Mouse (Mus musculus) megakaryocyte progenitor cell, adult 5-6 weeks (primary cell): ENCODE data around the gene Kcnj6. TPM values are rescaled to one million over a fixed set of nuclear protein-coding genes. Genes with fewer than 3 reads are reported as not detected.

Experiments
- ATAC-seq: replicated peaks from 2 replicates; pipeline ENCODE4 v1.8.0; 2016; ENCODE audit warnings: mild to moderate bottlenecking, moderate TSS enrichment, inconsistent platforms; ENCODE audit not compliant: poor library complexity
- total RNA-seq, 2 experiments: library from RNA; stranded (forward) in 1 of 2; stranded (reverse) in 1 of 2; fragments of 157-497, 149-512 nt in 1 of 2; fragments of 200-1000 nt in 1 of 2; gene quantifications; 2 replicates each; pipeline versions ENCODE4 v1.2.3 to v1.2.4; 2015 to 2017

Gene Kcnj6
- total RNA-seq, 2 experiments from 2014 or later: not detected

DNA sequence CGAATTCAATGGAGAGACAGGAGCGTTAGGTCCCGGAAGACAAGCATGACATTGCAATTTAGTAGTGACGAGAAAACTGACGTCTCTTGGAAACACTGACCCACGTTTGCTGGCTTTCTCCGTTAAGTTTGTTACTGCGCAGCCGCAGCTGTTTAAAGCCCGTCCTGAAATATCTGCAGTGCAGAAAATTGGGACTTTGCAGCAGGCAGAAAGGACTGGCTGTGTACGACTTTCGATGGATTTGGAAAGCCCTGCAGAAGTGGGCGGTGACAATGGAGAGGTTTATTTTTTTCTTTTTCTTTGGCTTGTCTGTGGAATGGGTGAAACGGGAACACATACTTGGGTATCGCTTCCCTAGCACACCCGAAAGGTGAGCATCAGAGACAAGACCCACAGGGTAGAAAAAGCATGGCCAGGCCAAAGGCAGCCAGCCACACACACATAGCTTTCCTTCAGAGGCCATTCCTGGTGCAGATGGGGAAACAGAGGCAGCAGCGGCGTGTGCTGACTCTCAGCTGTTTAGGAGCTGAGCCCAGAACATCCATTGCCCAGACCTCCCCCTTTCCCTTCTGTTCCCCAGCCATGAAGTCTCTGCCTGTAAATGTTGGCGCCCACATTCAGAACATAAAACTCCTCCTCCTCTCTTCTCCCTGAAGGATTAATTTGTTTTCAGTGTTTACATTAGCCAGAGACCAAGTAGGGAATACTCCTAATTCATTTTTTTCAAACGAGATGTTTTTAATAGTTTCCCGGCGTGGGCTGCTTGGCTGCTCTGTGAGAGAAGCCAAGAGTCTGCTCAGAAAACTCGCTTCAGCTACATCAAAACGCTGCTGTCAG, 215.2 kb downstream of the Kcnj6 start:
- no peak for ATAC-seq

DNA sequence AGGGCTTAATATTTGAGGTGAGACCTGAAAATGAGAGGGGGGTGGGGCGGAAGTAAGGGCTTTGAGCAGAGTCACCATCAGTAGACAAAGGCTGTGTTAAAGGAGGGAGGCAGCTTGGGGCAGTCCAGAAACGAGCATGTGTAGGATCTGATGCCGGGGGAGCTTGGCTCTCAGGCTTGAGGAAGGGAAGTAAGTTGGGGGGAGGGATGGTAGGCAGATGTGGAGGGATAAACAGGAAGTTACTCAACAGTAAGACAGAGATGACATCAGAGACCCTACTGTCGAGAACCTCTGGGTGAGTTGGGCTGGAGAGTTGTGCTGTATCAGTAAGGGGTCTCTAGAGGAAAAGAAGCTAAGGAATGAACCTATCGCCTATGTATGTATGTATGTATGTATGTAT, 223.6 kb downstream of the Kcnj6 start:
- ATAC-seq: peak; percentile 92

DNA sequence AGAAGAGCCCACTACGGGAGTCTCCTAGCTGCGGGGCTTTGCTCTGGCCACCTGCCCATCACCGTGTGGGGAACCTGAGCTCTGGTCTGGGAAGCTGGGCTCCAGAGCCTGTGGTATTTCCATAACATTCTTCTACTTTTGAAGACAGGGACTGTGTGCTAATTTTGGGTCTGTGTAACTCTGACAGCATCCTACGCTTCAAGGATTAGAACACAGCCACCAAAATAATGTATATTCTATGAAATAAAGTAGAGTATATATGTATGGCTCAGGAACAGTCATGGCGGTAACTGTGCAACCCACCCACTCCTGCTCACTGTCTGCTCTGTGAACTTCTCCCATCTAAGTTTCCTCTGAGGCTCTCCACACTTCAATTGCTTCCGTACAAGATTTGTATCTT, 229.9 kb downstream of the Kcnj6 start:
- ATAC-seq: no peak

DNA sequence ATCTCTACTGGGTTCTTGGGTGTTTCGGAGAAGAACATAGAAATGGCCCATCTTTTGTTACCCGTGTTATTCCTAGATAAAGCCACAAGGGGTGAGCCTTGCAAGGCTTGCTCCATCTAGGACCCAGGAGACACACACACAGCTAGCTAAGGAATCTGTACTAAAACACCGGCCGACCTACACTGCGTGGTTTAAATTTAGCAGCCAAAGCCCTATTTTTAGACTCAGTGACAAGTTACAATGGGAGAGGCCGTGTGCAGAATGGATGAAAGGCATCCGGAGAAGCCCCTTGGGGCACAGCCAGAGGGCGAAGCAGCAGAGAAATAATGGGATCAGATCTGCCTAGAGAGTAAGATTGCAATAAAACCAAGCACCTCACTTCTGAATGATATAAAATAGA, 232.4 kb downstream of the Kcnj6 start:
- ATAC-seq: no peak

DNA sequence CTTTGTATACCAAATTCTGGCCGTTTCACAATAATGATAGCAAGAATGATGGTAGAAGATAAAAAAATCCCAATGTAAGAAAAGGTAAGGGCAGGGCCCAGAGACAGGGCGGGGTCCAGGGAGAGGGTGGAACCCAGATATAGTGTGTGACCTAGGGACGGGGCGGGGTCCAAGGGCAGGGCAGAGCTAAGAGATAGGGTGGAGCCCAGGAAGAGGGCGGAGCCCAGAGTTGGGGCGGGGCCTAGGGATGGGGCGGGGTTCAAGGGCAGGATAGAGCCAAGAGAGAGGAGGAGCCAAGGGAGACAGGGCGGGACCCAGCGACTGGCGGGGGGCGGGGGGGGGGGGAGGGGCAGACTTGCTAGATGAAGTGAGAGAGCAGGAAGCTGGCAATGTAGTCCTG, 236.8 kb downstream of the Kcnj6 start:
- peak; percentile 74 for ATAC-seq

DNA sequence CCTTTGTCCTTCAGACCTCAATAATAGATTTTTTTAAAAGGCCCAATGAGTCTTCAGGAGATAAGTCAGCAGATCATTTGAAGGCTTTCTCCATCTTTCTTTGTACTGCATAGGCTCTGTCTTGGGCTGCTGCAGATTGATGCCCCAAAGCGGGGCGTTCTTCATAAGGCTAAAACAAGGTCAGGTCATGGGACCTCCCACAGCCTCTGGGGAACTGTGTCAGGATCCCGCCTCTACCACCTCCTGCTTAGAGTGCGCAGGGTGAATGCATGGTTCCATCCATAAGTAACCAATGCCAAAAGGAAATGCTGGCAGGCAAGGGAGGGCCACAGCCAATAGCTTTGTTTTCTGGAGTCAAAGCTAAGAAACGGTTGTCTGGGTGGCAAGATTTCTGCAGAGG, 237.7 kb downstream of the Kcnj6 start:
- ATAC-seq: no peak

DNA sequence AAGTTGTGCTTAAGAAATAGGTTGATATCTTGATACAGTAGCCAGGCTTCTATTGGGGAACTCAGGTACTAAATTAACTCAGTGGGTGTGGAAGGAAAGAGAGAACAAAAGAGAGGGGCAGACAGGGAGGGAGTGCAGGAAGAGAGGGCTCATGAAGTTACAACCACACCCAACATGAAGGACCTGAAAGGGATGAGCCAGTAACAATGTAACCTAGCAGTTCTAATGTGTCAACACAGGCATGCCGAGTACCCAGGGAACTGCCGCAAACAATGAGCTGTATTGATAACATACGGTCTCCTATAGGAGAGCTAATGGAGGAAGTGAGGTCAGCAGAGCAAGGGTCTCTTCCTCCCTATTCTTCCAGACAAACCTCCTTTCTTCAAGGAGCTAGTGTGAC, 238.9 kb downstream of the Kcnj6 start:
- ATAC-seq: no peak

DNA sequence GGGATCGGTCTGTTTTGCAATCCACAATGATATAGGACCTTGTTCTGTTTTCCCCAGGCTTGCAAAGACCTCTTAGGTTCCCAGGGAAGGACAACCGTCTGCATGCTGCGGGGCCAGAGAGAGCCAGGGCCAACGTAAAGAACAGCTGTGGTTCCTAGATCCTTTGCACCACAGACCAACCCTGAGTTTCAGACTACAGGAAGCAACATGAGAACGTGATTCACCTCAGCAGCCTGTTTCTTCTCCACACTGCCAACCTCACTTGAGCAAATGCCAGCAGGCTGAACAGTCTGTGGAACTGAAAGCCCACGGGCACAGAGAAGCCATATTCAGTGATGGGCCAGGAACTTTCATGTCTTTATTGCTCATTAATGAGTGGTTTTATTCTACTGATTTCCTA, 241.1 kb downstream of the Kcnj6 start:
- no peak for ATAC-seq

DNA sequence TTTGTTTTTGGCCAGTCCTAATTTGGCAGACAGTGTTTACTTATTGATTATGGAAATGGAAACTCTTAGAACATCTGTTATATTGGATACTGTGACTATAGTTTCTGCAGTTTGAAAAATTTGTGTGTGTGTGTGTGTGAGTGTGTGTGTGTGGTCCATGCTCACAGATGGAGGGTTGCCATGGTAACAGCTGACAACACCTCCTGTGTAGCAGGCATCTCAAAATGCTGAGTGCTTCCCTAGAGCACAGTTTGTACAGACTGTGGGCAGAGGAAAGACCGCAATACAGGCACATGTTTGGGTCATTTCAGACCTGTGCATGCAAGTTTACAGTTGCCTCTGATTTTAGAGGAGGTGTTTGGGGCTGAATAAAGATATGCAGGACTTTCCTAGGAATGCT, 244.0 kb downstream of the Kcnj6 start:
- ATAC-seq: no peak

DNA sequence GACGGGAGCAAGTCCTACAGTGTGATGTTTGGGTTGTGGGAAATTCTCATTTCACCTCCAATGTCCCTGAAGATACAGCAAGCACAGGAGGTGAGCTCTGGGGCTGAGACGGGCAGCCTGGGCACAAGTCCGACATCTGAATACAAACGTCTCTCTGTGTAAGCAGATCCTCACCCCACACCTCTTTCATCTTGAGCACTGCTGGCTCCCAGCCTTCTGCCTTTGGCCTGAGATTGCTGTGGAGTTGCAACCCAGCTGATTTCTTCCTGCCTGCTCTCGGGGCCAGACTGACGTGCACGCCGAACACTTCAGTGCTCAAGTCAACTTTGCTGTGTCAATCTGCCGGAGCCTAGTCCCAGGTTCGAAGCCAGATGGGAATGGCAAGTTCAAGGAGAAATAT, 244.7 kb downstream of the Kcnj6 start:
- no peak for ATAC-seq

DNA sequence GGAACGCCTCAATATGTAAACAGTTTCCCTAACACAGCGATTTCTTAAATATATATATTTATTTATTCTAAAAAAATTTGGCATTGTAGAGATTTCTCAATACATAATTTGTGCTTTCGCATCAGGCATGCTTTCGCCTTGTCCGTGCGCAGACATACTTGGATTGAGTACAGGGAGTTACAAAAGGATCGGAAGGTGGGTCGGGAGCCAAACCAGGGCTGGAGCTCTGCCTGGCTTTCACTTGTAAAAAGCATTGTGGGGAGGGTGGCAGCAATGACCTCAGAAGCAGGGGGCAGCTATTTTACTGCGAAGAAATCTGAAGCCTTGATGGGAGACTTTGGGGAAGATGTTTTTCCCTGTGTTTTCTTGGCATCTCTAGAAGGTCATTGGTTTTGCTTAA, 252.5 kb downstream of the Kcnj6 start:
- ATAC-seq: no peak

DNA sequence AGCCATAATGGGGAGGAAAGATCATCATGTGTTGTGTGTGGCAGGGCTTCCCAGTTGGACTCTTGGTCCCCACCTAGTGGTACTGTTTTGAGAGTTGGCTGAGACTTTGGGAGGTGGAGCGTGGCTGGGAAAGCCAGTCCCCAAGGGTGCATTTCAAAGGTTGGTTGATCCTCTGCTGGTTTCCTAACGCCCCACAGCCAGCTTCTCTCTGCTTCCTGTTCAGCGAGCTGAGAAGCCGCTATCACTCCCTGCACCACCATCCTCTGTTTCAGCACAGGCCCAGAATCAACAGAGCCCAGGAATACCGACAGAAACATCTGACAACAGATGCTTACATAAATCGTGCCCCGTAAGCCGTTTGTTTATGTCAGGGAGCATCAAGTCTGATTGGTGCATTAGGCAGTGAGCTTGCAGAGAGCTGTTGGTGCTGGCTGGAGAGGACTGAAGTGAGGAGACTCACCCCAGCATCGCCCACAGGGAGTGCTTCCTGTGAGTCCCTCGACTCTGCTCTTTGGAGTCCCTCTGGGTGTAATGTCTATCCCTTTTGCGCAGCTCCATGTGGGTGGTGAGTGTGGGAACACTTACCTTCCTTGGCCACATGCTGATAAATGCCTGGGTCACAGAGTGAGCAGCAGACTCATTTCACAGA, 253.5 kb downstream of the Kcnj6 start:
- ATAC-seq: peak; percentile 96

DNA sequence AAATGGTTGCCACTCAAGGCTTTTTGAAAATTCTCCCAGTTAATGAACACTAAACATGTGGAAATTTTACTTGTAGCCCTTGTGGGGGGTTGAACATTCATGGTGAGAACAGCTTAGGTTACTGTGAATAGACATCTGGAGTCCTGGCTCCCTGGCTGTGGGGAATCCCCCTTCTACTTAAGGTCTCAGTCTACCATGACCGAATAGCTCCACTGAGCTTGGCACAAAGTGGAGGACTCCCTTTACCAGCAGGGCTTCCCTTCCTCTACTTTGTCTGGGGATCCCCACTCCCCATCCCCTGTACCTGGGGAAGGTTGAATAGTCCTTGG, 260.2 kb downstream of the Kcnj6 start:
- ATAC-seq: no peak

DNA sequence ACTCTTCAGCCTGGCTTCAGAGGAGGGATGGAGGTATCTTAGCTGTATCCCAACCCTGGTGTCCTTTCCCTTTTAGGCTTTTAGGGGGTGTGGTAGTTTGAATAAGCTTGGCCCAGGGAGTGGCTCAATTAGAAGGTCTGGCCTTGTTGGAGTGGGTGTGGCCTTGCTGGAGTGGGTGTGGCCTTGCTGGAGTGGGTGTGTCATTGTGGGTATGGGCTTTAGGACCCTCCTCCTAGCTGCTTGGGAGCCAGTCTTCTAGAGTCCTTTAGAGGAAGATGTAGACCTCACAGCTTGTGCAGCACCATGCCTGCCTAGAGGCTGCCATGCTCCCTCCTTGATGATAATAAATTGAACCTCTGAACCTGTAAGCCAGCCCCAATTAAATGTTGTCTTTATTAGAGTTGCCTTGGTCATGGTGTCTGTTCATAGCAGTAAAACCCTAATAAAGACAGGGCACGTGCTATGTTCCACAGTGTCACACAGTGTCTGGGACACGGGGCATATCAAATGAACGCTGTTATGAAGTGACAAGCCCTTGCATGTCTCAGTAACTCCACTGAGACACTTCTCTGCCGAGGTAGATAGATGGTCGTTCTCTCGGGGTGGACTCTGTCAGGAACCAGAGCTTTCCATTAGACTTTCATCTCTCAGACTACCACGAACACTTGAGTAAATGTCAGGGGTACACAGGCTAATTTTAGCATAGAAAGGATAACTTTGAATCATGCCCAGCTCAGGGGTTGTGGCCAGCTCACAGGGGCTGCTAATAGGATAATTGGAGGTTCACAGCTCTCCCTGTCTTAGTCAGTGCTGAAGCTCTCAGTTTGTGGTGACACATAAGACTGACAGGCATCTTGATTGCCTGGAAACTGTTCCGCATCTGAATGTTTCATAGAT, 260.8 kb downstream of the Kcnj6 start:
- ATAC-seq: no peak

DNA sequence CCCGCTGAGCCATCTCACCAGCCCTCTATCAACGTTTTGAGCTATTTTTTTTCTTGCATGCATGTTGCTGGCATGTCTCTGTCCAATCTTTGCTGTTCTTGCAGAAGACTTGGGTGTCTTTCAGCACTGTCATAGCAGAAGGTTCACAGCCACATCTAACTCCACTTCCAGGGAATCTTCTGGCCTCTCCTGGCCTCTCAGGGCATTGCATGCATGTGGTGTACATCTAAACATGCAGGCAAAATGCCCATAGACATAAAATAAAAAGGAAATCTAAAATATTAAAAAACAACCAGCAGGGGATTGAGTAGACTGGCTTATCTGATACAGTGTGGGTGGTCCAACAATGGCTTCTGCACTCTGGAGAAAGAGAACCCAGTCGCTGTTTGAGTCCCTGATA, 262.0 kb downstream of the Kcnj6 start:
- no peak for ATAC-seq

DNA sequence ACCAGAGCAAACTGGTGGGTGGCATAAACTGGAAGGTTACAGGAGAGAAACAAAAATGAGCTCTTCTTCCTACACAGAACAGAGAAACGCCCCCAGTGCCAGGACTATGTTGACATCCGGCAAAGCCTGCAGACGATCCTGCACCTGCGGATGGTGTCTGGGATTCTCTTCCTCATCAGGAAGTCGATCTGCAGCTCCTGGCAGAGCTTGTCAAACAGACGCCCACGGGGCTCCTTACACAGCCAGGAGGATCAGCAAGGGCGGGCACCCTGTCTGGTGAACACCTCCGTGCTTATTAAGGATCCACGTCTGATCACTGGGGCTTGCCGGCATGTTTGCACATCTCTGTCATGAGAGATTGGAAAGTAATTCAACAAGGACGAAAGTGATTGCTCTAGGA, 266.5 kb downstream of the Kcnj6 start:
- ATAC-seq: no peak

DNA sequence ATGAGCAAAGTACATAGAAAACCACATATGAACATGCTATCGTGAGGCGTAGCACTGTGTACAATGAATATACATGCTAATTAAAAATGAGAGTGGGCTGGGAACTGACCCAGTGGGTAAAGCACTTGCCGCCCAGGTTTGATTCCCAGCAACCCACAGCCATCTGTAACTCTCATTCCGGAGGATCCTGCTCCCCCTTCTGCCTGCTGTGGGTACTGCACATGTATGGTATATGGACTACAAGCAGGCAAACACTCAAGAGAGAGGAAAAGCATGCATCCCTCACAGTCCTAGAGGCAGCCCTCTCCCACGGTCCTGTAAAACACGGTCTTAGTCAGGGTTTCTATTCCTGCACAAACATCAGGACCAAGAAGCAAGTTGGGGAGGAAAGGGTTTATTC, 268.3 kb downstream of the Kcnj6 start:
- no peak for ATAC-seq

DNA sequence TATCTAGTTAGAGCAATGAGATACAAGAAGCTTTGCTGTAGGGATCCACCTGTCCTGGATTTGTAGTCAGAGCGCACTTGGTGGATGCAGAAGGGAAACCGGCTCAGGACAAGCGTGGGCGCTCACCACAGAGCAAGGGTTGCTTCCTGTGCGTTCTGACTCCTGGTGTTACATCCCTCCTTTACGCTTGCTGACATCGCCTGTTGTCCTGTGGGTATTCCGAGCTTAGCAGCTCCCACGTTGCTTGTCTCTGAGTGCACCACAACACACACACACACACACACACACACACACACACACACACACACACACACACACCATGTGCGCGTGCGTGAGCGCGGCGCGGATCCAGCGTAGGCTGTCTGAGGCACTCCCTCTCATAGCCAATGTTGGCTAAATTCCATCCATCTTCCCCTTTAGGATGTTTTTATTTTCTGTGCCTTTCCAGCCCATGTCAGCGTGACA, 272.7 kb downstream of the Kcnj6 start:
- peak; percentile 55 for ATAC-seq

DNA sequence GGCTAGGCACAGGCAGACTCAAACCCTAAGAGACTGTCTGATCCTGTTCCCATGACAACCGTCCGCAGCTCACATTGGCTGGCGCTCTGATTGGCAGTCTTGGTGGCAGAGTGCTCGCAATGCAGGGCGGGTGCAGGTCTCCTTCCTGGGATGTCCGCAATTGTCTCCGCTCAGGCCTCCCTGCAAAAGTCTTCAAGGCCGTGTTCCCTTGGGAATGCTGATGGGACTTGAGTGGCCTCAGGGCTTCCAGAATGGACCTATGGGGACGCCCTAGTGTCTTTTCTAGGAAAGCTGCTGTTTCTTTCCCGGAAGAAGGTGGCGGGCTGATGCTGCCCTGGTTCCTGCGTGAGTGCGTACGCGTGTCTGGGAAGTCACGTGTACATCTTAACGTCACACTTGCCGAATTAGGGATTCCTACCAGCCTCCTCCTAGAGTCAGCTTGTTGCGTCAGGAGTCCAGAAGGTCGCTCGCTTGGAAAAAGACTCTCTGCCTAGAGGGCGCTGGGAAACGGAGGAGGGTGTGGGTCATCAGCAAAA, 273.4 kb downstream of the Kcnj6 start:
- peak; percentile 88 for ATAC-seq

DNA sequence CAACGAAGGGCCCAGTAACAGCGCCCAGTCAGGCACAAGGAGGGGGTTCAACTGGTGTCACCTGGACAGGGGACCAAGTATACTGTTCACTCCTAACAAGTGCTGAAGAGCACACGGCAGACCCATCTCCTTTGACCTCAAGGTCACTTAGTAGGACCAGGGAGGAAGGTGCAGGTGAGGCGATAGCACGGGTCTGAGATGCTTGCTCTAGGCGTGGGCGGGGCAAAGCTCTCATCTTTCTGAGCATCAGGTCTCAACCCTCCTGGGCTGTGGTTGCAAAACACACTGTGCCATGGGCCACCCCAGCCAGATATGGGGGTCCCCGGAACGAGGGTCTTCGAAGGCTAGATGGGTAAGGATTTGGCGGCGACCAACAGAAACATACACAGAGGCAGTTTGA, 274.6 kb downstream of the Kcnj6 start:
- ATAC-seq: no peak

DNA sequence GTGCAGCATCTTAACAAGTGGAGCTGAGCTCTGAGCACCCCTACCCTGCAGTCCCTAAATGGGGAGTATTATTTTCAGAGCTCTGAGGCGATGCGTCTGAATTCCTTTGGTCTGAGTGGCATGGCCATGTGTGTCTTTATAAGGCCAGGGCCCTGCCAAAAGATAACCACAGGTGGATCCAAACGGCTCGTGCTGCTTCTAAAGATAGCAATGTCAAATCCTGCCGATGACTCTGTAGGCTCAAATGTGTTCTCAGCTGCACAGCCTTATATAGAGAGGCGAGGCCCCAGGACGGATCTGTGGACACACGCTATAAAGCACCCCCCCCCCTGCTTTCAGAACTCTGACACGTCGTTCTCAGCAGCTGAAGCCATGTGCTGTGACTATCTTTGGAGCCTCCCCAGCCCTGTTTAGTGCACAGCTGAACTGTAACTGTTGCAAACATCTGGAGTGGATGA, 275.9 kb downstream of the Kcnj6 start:
- ATAC-seq: no peak
